Mouse (Mus musculus) forebrain, embryonic 14.5 days (tissue): Measurements from ENCODE around the gene Lrrc8d. TPM values are rescaled to one million over a fixed set of nuclear protein-coding genes. Genes with fewer than 3 reads are reported as not detected.

ENCODE experiments used
- ATAC-seq: fragments of 200-750 bp; cut with Nextera tagmentation; 2 replicates; pipeline ENCODE4 v1.8.0; 2017; ENCODE audit warnings: mild to moderate bottlenecking, moderate library complexity
- DNase-seq: peaks from one replicate; pipeline ENCODE4 v3.0.0-alpha.2; 2015; ENCODE audit warnings: low spot score
- H3K27ac ChIP-seq: fragments of 300-500 bp; sonication (generic); 2 replicates; pipeline ENCODE4 v1.5.1; 2014; ENCODE audit warnings: low read depth, mild to moderate bottlenecking, control low read depth, low read length, moderate library complexity
- H3K27me3 ChIP-seq: fragments of 300-500 bp; sonication (generic); replicated peaks from 2 replicates; pipeline ENCODE4 v1.6.1; 2014; ENCODE audit warnings: low read length, control low read depth, mixed read lengths; ENCODE audit not compliant: control insufficient read depth, insufficient read depth
- H3K36me3 ChIP-seq: fragments of 300-500 bp; sonication (generic); 2 replicates; pipeline ENCODE4 v1.6.1; 2014; ENCODE audit warnings: low read length, control low read depth; ENCODE audit not compliant: control insufficient read depth, insufficient read depth
- H3K4me1 ChIP-seq: fragments of 300-500 bp; sonication (generic); 2 replicates; pipeline ENCODE4 v1.6.1; 2014; ENCODE audit warnings: antibody characterized with exemption, low read length, control low read depth; ENCODE audit not compliant: control insufficient read depth, insufficient read depth
- H3K4me2 ChIP-seq: fragments of 300-500 bp; sonication (generic); 2 replicates; pipeline ENCODE4 v1.6.1; 2014; ENCODE audit warnings: mild to moderate bottlenecking, control low read depth, low read length
- H3K4me3 ChIP-seq: fragments of 300-500 bp; sonication (generic); 2 replicates; pipeline ENCODE4 v1.5.1; 2014; ENCODE audit warnings: low read depth, low read length, control low read depth
- H3K9ac ChIP-seq: fragments of 300-500 bp; sonication (generic); 2 replicates; pipeline ENCODE4 v1.6.1; 2014; ENCODE audit warnings: mild to moderate bottlenecking, low read length, control low read depth, moderate library complexity
- H3K9me3 ChIP-seq: fragments of 300-500 bp; sonication (generic); replicated peaks from 2 replicates; pipeline ENCODE4 v1.6.1; 2016; ENCODE audit warnings: low read length, control low read depth, mixed read lengths; ENCODE audit not compliant: control insufficient read depth
- WGBS: fragments of 180-500 bp; shearing (Covaris S2); extraction: QIAGEN DNeasy Blood & Tissue Kit; methylation state at CpG from one replicate; pipeline ENCODE4 v1.1.7; 2014; 5-methylcytosine and 5-hydroxymethylcytosine counted together
- polyA plus RNA-seq: library from polyadenylated mRNA; unstranded; fragments of >200 nt; fragmentation: Nextera tagmentation; extraction: Ambion mirVana; gene quantifications from 2 replicates; pipeline ENCODE4 v1.2.1, GENCODE M21; 2014

Lrrc8d gene
- polyA plus RNA-seq: 23.3 and 31.7 TPM in 2 replicates

DNA sequence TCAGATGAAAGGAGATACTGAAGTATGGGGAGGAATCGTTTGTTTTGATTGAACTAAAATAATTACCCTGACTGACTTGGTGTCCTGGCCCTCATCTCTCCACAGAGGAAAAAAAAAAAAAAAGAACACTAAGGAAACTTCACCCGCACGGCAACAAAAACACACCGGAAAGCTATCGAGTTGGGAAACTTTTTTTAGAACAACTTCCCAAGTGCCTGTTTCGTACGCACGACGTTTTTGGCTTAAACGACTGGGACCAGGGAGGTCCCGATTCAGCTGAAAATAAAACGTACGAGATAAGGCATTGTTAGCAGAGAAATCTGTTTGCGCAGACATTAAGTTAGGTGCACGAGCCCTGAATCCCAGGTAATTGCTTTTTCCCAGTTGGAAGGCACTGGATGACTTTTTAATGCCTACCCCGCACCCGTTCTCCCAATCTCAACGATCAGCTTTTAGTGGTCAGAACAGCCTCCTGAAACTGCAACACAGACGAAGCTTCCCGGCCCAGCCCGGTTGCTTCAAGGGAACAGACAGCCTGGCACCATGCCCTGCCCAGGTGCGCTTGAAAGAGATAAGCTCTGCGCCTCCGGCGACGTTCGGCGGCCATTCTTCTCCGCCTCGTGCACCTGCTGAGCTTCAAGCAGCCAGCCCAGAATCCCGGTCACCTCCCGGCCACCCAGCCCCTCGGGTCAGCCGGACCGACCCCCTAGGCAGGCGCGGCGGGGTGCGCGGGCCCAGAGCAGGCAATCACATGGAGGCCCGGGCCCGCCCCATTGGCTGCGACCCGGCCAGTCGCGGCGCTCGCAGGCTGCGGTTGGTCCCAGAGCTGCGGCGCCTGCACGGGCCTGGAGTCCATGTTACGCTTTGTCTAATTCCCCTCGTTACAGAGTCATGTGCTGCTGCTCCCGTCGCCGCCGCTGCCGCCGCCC is at the start of gene Lrrc8d:
Gene Lrrc8d (plus strand): TSS at position 829 of the 929 bp plus-strand sequence.
- Histone ChIP-seq H3K4me3 (peak within 1 kb of the TSS; percentile 98), H3K27ac (peak within 1 kb of the TSS; percentile 96), H3K9ac (peak within 1 kb of the TSS; percentile 99), H3K4me1 (peaks cover 23% of the 10 kb centered on the region), H3K4me2 (peak within 1 kb of the TSS; percentile 84), H3K9me3 (no peaks in the 10 kb centered on the region), H3K36me3 (no peaks in the 10 kb centered on the region), H3K27me3 (no peaks in the 10 kb centered on the region)
- WGBS: 2% methylated on average over 56 of the region's 60 CpGs
- peak; percentile 94 for DNase-seq
- ATAC-seq: peak; percentile 97

DNA sequence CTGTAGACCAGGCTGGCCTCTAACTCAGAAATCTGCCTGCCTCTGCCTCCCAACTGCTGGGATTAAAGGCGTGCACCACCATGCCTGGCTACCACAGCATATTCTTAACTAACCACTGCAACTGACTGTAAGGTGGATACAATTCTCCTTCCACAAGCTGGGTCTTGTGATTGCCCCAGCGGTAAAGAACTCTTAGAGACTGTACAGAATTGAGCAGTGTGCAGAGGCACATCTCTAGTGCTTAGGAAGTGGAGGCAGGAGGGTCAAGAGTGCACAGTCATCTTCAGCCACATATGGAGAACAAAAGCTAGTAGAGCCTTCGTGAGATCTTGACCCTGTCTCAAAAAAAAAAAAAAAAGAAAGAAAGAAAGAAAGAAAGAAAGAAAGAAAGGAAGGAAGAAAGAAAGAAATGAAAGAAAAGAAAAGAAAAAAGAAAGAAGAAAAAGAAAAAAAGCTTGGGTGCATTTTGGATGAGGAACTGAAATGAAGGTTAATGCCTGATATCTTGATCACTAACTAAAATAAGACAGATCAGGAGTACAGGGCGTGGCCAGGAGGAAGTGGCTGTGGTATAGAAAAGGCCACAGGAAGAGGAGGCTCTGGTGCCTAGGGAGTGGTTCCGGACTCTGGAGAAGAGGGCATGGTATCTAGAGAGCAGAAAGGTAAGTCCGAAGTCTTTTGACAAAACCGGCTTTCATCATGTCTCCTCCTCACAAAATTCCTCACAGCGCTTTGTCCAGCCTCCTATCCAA is 48.9 kb upstream of the Lrrc8d start:
- no peak overlapping the region for H3K4me2 ChIP-seq
- no peaks in the 10 kb centered on the region for H3K36me3 ChIP-seq
- H3K4me3 ChIP-seq: no peak overlapping the region
- H3K9ac ChIP-seq: no peak overlapping the region
- no peak for DNase-seq
- no peak overlapping the region for H3K27ac ChIP-seq
- no peak for ATAC-seq
- H3K4me1 ChIP-seq: no peaks in the 10 kb centered on the region
- WGBS: 91% methylated on average over 8 of the region's 8 CpGs
- no peaks in the 10 kb centered on the region for H3K27me3 ChIP-seq
- H3K9me3 ChIP-seq: no peaks in the 10 kb centered on the region

DNA sequence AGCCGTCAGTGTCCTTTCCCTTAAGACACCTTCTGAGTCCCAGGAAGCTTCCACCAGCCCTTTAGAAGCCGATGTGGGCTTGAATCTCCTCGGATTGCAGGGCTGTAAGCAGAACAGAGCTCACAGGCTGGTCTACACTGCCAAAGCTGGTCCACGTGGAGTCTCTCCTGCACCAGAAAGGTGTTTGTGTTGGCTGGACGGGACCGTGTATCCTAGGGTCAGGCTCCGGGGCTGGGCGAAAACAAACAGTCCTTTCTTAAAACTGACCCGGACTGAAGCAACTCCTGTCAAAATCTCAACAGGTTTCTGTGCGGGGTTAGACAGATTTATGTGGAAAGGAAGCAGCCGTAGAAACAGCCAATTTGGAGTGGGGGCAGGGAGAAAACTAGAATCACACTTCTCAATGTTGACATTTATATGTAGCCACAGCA is 48.2 kb upstream of the Lrrc8d start:
- Histone ChIP-seq H3K27ac (no peak overlapping the region), H3K4me1 (no peaks in the 10 kb centered on the region), H3K4me3 (no peak overlapping the region), H3K4me2 (no peak overlapping the region), H3K36me3 (no peaks in the 10 kb centered on the region), H3K27me3 (no peaks in the 10 kb centered on the region), H3K9me3 (no peaks in the 10 kb centered on the region), H3K9ac (no peak overlapping the region)
- 81% methylated on average over 11 of the region's 11 CpGs for whole genome bisulfite sequencing
- no peak for ATAC-seq
- DNase-seq: no peak

DNA sequence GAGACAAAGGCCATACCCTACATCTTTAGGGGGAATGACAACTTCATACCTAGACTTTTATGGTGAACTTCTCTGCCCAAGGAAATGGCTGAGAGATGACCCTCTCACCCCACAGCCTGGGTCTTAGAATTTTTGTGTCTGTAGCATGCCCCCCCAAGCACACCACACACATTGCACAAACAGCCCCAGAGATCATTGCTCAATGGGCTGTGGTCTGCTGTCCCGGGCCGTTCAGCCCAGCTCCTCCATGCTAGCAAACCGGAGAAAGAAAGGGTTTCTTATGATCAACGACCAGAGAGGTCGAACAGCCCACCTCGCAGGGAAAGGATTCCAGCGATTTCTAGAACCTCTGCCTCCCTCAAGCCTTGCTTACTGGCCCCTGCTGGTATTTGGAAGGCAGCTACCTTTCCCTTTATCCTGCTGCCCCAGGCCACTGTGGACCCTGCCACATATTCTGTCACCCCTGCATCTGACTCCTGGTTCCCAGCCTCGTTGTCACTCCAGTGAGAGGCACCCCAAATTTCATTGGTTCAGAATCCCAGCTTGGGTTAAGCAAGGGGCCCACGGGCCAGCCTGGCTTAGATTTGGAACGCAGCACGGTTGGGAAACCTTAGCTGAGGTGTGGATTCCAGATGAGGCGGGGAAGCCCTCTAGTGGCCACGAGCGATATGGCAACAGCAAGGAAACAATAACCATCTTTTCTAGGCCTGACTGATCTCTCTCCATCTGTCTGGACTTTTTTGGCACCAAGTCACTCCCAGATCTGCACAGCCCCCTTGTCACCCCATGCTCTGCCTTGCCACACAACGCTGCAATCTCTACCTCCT is 45.3 kb upstream of the Lrrc8d start:
- no peaks in the 10 kb centered on the region for H3K4me1 ChIP-seq
- 31% methylated on average over 15 of the region's 15 CpGs for WGBS
- no peak overlapping the region for H3K27ac ChIP-seq
- H3K4me2 ChIP-seq: no peak overlapping the region
- no peaks in the 10 kb centered on the region for H3K9me3 ChIP-seq
- ATAC-seq (peak; percentile 86), DNase-seq (peak; percentile 86)
- no peaks in the 10 kb centered on the region for H3K36me3 ChIP-seq
- H3K4me3 ChIP-seq: no peak overlapping the region
- no peak overlapping the region for H3K9ac ChIP-seq
- H3K27me3 ChIP-seq: no peaks in the 10 kb centered on the region

DNA sequence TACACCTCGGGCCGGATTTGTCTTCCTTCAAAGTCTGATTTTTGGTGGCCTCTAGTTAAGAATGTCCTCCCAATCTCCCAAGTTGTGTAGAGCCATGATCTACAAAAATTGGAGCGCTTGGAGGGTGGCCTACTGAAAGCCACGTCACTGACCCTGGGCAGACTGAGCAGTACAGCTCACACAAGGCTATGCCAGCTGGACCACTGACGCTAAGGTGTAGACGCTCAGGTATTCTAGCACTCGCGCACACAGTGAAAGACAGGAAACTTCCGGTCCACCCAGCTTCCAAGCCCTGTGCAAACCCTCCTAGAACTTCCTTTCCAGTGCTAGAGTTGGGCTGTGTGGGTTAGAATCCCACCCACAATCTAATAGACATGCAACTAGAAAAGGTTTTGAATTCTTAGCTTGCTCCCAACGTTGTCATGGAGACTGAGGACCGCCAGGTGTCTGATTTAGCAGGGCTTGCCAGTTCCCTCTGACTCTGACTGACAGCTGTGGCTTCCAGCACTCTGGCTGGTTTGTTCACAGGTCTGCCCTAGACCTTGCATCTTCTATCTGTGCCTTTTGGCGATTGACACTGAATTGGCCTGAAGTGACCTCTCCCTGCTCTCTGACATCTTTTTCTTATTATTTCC is 44.6 kb upstream of the Lrrc8d start:
- ATAC-seq: peak; percentile 54
- H3K27me3 ChIP-seq: no peaks in the 10 kb centered on the region
- no peak overlapping the region for H3K27ac ChIP-seq
- H3K4me1 ChIP-seq: no peaks in the 10 kb centered on the region
- no peak overlapping the region for H3K4me2 ChIP-seq
- H3K4me3 ChIP-seq: no peak overlapping the region
- no peaks in the 10 kb centered on the region for H3K9me3 ChIP-seq
- DNase-seq: no peak
- H3K9ac ChIP-seq: no peak overlapping the region
- WGBS: 66% methylated on average over 12 of the region's 12 CpGs
- no peaks in the 10 kb centered on the region for H3K36me3 ChIP-seq

DNA sequence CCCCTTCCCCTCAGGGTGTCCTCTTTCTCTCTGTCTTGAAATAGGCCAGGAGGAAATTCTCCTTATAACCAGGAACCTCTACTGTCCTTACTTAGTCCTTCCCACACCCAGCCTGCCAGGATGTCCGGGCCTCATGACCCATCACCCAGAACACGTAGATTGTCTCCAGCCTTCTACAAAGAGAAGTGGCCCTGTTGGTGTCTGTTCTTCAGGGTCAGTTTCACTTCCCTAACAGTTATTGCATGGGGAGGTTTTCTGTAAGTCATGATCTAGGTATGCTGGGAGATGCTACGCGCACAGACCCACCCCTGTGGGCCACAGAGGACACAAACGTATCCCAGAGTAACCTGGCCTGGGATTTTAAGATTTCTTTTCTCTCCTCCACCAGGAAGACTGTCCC is 37.9 kb upstream of the Lrrc8d start:
- WGBS: 93% methylated on average over 5 of the region's 5 CpGs
- no peak overlapping the region for H3K4me3 ChIP-seq
- DNase-seq: no peak

DNA sequence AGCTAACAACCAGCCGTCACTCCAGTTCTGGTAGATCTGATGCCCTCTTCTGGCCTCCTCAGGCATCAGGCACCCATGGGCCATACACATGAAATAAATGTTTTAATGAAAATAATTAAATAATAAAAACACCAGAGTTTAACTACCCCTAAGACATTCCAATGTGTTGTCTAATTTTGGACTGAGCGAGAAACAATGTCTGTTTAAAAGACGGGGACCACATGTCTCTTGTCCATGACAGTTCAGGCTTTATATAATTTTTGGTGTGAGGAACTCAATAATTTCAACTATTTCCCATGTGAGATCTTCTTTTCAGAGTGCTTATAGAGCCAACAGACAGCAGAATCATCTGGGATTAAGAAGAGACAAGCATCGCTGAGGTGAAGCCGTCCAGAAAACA is 32.8 kb upstream of the Lrrc8d start:
- Histone ChIP-seq H3K9me3 (no peaks in the 10 kb centered on the region), H3K27me3 (no peaks in the 10 kb centered on the region), H3K4me1 (no peaks in the 10 kb centered on the region), H3K4me2 (no peak overlapping the region), H3K36me3 (no peaks in the 10 kb centered on the region), H3K4me3 (no peak overlapping the region), H3K9ac (no peak overlapping the region), H3K27ac (no peak overlapping the region)
- ATAC-seq: no peak
- DNase-seq: no peak
- 97% methylated on average over 5 of the region's 5 CpGs for WGBS

More for the DNA sequence above, 37.9 kb upstream of the Lrrc8d start:
- Histone ChIP-seq H3K27ac (no peak overlapping the region), H3K4me1 (no peaks in the 10 kb centered on the region), H3K9me3 (no peaks in the 10 kb centered on the region), H3K9ac (no peak overlapping the region), H3K4me2 (no peak overlapping the region), H3K36me3 (no peaks in the 10 kb centered on the region), H3K27me3 (no peaks in the 10 kb centered on the region)
- ATAC-seq: no peak

DNA sequence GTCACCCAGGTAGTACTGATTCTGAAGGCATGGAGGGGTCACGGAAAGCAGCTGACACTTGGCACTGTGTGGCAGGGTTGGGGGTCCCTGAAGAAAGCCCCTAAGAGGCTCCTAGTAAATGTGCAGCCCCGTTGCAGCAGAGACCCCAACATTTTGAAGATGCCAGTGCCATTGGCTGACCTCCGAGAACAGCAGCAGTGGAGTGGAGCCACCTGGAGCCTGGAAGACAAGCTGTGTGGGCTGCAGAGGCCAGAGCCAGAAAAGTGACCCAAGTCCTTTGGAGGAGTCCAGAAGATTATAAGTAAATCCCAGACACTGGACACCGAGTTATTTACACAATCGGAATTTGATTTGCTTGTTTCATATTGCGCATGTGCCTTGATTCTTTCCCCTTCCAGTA is 32.4 kb upstream of the Lrrc8d start:
- H3K4me3 ChIP-seq: no peak overlapping the region
- ATAC-seq: no peak
- WGBS: 93% methylated on average over 6 of the region's 6 CpGs

More for the DNA sequence above, 32.4 kb upstream of the Lrrc8d start:
- H3K4me2 ChIP-seq: no peak overlapping the region
- no peak overlapping the region for H3K9ac ChIP-seq
- no peak for DNase-seq
- H3K9me3 ChIP-seq: no peaks in the 10 kb centered on the region
- H3K36me3 ChIP-seq: no peaks in the 10 kb centered on the region
- H3K27me3 ChIP-seq: no peaks in the 10 kb centered on the region
- H3K27ac ChIP-seq: no peak overlapping the region
- H3K4me1 ChIP-seq: no peaks in the 10 kb centered on the region
